Mouse (Mus musculus) cortical plate, adult 2 months (tissue): ENCODE data around the gene Prss33.

ENCODE experiments used
- CTCF ChIP-seq: fragments of 200-500 bp; IDR thresholded peaks from 2 replicates; pipeline ENCODE4 v1.5.1; 2011; ENCODE audit warnings: mild to moderate bottlenecking, control low read depth, low read length; ENCODE audit not compliant: insufficient read depth; ENCODE audit errors: extremely low read depth
- POLR2A ChIP-seq: fragments of 200-500 bp; IDR thresholded peaks from 2 replicates; pipeline ENCODE4 v1.6.1; 2011; ENCODE audit warnings: mild to moderate bottlenecking, low read length, control low read depth; ENCODE audit not compliant: insufficient read depth; ENCODE audit errors: extremely low read depth

GRCm38 (mm10) chr17:23841145-23841544 is 5.3 kb upstream of the Prss33 start:
- peak; percentile 42 for TF ChIP-seq CTCF
- no peak for TF ChIP-seq POLR2A
